Mouse (Mus musculus): ENCODE data around the gene Mus81.

DNA sequence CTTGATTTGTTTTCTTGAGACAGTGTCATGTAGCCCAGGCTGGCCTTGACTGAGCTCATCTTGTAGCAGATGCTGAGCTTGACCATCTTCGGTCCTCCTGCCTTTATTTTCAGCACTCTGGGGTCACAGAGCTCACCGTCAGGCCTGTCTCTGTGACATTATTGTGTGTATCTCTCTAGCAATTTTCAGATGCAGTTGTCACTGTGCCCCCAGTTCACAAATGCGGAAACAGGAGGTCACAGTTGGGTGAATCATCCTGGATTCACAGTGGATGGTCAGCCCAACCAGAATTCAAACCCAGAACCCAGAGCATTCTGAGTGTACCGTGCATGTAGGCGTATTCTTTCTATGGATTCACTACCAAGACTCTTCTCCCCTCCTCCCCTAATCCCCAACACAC, 42.5 kb downstream of the Mus81 start:
- TF ChIP-seq CTCF (IDR thresholded peaks at IDR 0.05; ENCODE audit: control insufficient read depth, insufficient read depth, low read length) (no peak), POLR2A (IDR thresholded peaks at IDR 0.05; ENCODE audit: borderline replicate concordance, control insufficient read depth, low read depth, low read length) (no peak)

Measured in bone marrow, adult 2 months (tissue).